Comparison of ENCODE assay signal across 8 mouse cellular contexts in the genomic region with DNA sequence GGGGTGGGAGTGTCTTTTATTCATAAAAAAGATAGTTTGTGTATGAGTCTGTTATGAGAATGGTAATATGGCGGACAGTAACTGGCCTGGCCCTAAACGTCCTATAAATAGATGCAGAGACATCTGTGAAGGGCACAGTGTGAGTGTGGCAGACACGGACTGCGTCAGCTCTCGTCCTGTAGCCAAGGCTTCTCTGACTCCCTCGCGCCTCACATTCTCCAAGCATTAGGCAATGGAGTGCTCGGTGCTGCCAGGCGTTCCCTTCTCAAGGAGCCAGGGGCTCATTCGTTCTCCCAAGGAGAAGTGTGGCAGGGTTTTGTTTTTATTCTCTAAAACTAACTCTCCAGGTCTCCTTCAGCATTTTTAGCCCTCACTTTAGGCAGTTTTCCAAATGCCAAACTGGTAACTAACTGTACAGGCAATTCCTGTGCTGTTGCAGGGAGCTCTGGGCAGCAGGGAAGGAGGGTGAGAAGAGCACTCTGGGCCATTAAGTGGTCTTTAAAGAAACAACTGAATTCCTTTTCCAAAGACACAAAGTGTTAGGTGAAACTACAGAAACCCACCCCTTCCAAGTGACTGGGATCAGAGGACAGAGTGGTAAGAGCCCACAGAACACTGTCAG. TPM values are rescaled to one million over a fixed set of nuclear protein-coding genes. Genes with fewer than 3 reads are reported as not detected.
DNase-seq lines count a peak whose midpoint lies in the region; ATAC-seq lines count a peak whose summit lies in the region.

No protein-coding gene starts in this region.

- no peaks in the 10 kb centered on the region for H3K9me3 ChIP-seq in midbrain, embryonic 11.5 days (ENCODE audit: control insufficient read depth, low read length)
- no peaks in the 10 kb centered on the region for H3K9me3 ChIP-seq in midbrain, embryonic 13.5 days
- no peaks in the 10 kb centered on the region for H3K9me3 ChIP-seq in heart, embryonic 15.5 days (replicated peaks)
- H3K9me3 ChIP-seq in lung, embryonic 16.5 days (ENCODE audit: control insufficient read depth, low read length) = no peaks in the 10 kb centered on the region

- no peaks in the 10 kb centered on the region for H3K4me1 ChIP-seq in midbrain, embryonic 11.5 days (ENCODE audit: control insufficient read depth, insufficient read depth, low read length)
- peaks cover 7% of the 10 kb centered on the region for H3K4me1 ChIP-seq in midbrain, embryonic 13.5 days (replicated peaks)
- peaks cover 56% of the 10 kb centered on the region for H3K4me1 ChIP-seq in heart, embryonic 15.5 days (replicated peaks)
- H3K4me1 ChIP-seq in lung, embryonic 16.5 days (replicated peaks; ENCODE audit: control insufficient read depth, insufficient read depth, low read length) = peaks cover 49% of the 10 kb centered on the region

- no peak overlapping the region for H3K4me3 ChIP-seq in midbrain, embryonic 11.5 days (ENCODE audit: low read depth, low read length)
- H3K4me3 ChIP-seq in midbrain, embryonic 13.5 days (replicated peaks) = no peak overlapping the region
- no peak overlapping the region for H3K4me3 ChIP-seq in heart, embryonic 15.5 days
- no peak overlapping the region for H3K4me3 ChIP-seq in lung, embryonic 16.5 days (ENCODE audit: low read length)

- ATAC-seq in midbrain, embryonic 11.5 days (ENCODE audit: low FRiP score) = no peak
- ATAC-seq in midbrain, embryonic 13.5 days = no peak
- peak; percentile 92 for ATAC-seq in heart, embryonic 15.5 days (replicated peaks; ENCODE audit: insufficient number of reproducible peaks, insufficient read depth, low FRiP score, low read depth)
- ATAC-seq in lung, embryonic 16.5 days (ENCODE audit: low read depth) = peak; percentile 96

- WGBS in midbrain, embryonic 11.5 days = 84% methylated on average over 10 of the region's 10 CpGs
- 63% methylated on average over 10 of the region's 10 CpGs for WGBS in midbrain, embryonic 13.5 days
- 21% methylated on average over 10 of the region's 10 CpGs for WGBS in heart, embryonic 15.5 days
- 15% methylated on average over 10 of the region's 10 CpGs for WGBS in lung, embryonic 16.5 days

- no peak overlapping the region for H3K4me2 ChIP-seq in midbrain, embryonic 11.5 days
- H3K4me2 ChIP-seq in midbrain, embryonic 13.5 days (replicated peaks) = no peak overlapping the region
- peak overlapping the region; percentile 23; the same call in 1 of the 2 replicates for H3K4me2 ChIP-seq in heart, embryonic 15.5 days
- no peak overlapping the region for H3K4me2 ChIP-seq in lung, embryonic 16.5 days (ENCODE audit: low read depth, low read length)

- H3K36me3 ChIP-seq in midbrain, embryonic 11.5 days (ENCODE audit: control insufficient read depth, insufficient read depth, low read length) = no peaks in the 10 kb centered on the region
- H3K36me3 ChIP-seq in midbrain, embryonic 13.5 days = no peaks in the 10 kb centered on the region
- no peaks in the 10 kb centered on the region for H3K36me3 ChIP-seq in heart, embryonic 15.5 days
- no peaks in the 10 kb centered on the region for H3K36me3 ChIP-seq in lung, embryonic 16.5 days (ENCODE audit: control insufficient read depth, insufficient read depth, low read length)

- no peaks in the 10 kb centered on the region for H3K27me3 ChIP-seq in midbrain, embryonic 11.5 days (ENCODE audit: control insufficient read depth, insufficient read depth, low read length)
- no peaks in the 10 kb centered on the region for H3K27me3 ChIP-seq in midbrain, embryonic 13.5 days
- H3K27me3 ChIP-seq in heart, embryonic 15.5 days = no peaks in the 10 kb centered on the region
- H3K27me3 ChIP-seq in lung, embryonic 16.5 days (ENCODE audit: control insufficient read depth, insufficient read depth, low read depth, low read length) = no peaks in the 10 kb centered on the region

- H3K27ac ChIP-seq in midbrain, embryonic 11.5 days (ENCODE audit: low read depth, low read length) = no peak overlapping the region
- H3K27ac ChIP-seq in midbrain, embryonic 13.5 days = no peak overlapping the region
- H3K27ac ChIP-seq in heart, embryonic 15.5 days = peak overlapping the region; percentile 94
- H3K27ac ChIP-seq in lung, embryonic 16.5 days (ENCODE audit: low read length) = peak overlapping the region; percentile 90

- DNase-seq in midbrain, embryonic 11.5 days (ENCODE audit: low spot score, missing footprints) = peak; percentile 70
- DNase-seq in embryo, embryonic 11 days = peak; percentile 36
- DNase-seq in right cerebral cortex, postnatal 25 days = no peak
- DNase-seq in left cerebral cortex, adult 9 months (ENCODE audit: low spot score in 2 of 2) = no peak
- no peak for DNase-seq in thymus, postnatal 10 days (ENCODE audit: low spot score in 2 of 2)

- H3K9ac ChIP-seq in midbrain, embryonic 11.5 days (ENCODE audit: low read length) = no peak overlapping the region
- no peak overlapping the region for H3K9ac ChIP-seq in midbrain, embryonic 13.5 days (replicated peaks)
- H3K9ac ChIP-seq in heart, embryonic 15.5 days = peak overlapping the region; percentile 11
- H3K9ac ChIP-seq in lung, embryonic 16.5 days (ENCODE audit: low read length) = no peak overlapping the region; the same call in 1 of the 2 replicates

RNA-seq across cellular contexts. Expression of gene Rassf8, which starts 22.2 kb away (rescaled TPM):
- 3.8 TPM in 2 replicates for polyA plus RNA-seq in midbrain, embryonic 11.5 days (2014; fragmentation: Nextera tagmentation; extraction: Ambion mirVana)
- polyA plus RNA-seq in midbrain, embryonic 13.5 days (2015; fragmentation: Nextera tagmentation; extraction: Ambion mirVana) = 3.9 and 4.1 TPM in 2 replicates
- 10.5 and 12.0 TPM in 2 replicates for polyA plus RNA-seq in heart, embryonic 15.5 days (2015; fragmentation: Nextera tagmentation; extraction: Ambion mirVana)
- polyA plus RNA-seq in lung, embryonic 16.5 days (2015; fragmentation: Nextera tagmentation; extraction: Ambion mirVana) = 5.4 and 5.7 TPM in 2 replicates

Comparison
In these comparisons a context has a peak if more than half of its experiments do, and no peak if none do; other contexts are left out.
1. ATAC-seq: peak in heart, embryonic 15.5 days (single experiment) and lung, embryonic 16.5 days (single experiment); none in midbrain, embryonic 11.5 days (single experiment) and midbrain, embryonic 13.5 days (single experiment).
2. DNase-seq: peak in midbrain, embryonic 11.5 days (single experiment) and embryo, embryonic 11 days (single experiment); none in right cerebral cortex, postnatal 25 days (single experiment), left cerebral cortex, adult 9 months (0 of 2) and thymus, postnatal 10 days (0 of 2).
3. H3K27ac ChIP-seq: peak in heart, embryonic 15.5 days (single experiment) and lung, embryonic 16.5 days (single experiment); none in midbrain, embryonic 11.5 days (single experiment) and midbrain, embryonic 13.5 days (single experiment).